Mouse (Mus musculus) CH12.LX (cell line): ENCODE data around the gene She. TPM values are rescaled to one million over a fixed set of nuclear protein-coding genes. Genes with fewer than 3 reads are reported as not detected.

Experiments used
- DNase-seq: peaks from one replicate; pipeline ENCODE4 v3.0.0-alpha.2; 2013; ENCODE audit errors: extremely low read depth
- H3K27ac ChIP-seq: 2 replicates; pipeline ENCODE4 v1.5.1; 2012; ENCODE audit warnings: low read depth, mild to moderate bottlenecking, control low read depth, moderate library complexity; ENCODE audit not compliant: insufficient read depth
- H3K27me3 ChIP-seq: replicated peaks from 2 replicates; pipeline ENCODE3; 2012; ENCODE audit warnings: inconsistent platforms
- H3K36me3 ChIP-seq, 2 experiments: replicated peaks in 1 of 2; 2 replicates each; pipeline versions ENCODE3 to v1.6.1; 2012; ENCODE audit warnings: inconsistent platforms in 1 of 2, low read length in 1 of 2, mild to moderate bottlenecking in 1 of 2, mixed read lengths in 1 of 2, moderate library complexity in 1 of 2; ENCODE audit not compliant: control insufficient read depth in 1 of 2, insufficient read depth in 1 of 2
- H3K4me1 ChIP-seq, 2 experiments: 2 replicates each; pipeline ENCODE4 v1.6.1; 2012; ENCODE audit warnings: inconsistent platforms in 1 of 2, moderate library complexity in 1 of 2; ENCODE audit not compliant: insufficient read depth in 2 of 2, control insufficient read depth in 1 of 2
- H3K4me2 ChIP-seq: 2 replicates; pipeline ENCODE4 v1.6.1; 2012; ENCODE audit warnings: low read depth, mild to moderate bottlenecking, control low read depth; ENCODE audit not compliant: poor library complexity, insufficient read depth, severe bottlenecking
- H3K4me3 ChIP-seq, 3 experiments: fragments of 150-350 bp in 1 of 3; sonication (generic) in 1 of 3; replicated peaks in 1 of 3; 2 replicates each; pipeline versions ENCODE3 to v1.5.1; 2011 to 2012; ENCODE audit warnings: low read depth in 2 of 3, low read length in 2 of 3, mild to moderate bottlenecking in 2 of 3, moderate library complexity in 2 of 3, control low read depth in 1 of 3, improper control_type of control experiment in 1 of 3, inconsistent platforms in 1 of 3, mixed read lengths in 1 of 3; ENCODE audit not compliant: poor library complexity in 1 of 3
- H3K79me2 ChIP-seq: replicated peaks from 2 replicates; pipeline ENCODE4 v1.6.1; 2012; ENCODE audit warnings: mild to moderate bottlenecking, moderate library complexity; ENCODE audit not compliant: control insufficient read depth, poor library complexity, insufficient read depth, severe bottlenecking; ENCODE audit errors: extremely low read depth
- H3K9ac ChIP-seq: 2 replicates; pipeline ENCODE4 v1.6.1; 2012; ENCODE audit warnings: low read depth, mild to moderate bottlenecking, control low read depth, moderate library complexity; ENCODE audit not compliant: insufficient read depth
- H3K9me3 ChIP-seq: replicated peaks from 2 replicates; pipeline ENCODE3; 2012; ENCODE audit warnings: low read length, inconsistent platforms, mixed read lengths
- CHD1 ChIP-seq: IDR thresholded peaks from 2 replicates; pipeline ENCODE4 v1.6.1; 2012; ENCODE audit warnings: low read depth, low read length, improper control_type of control experiment, inconsistent platforms
- CTCF ChIP-seq, 2 experiments: IDR thresholded peaks in 1 of 2; conservative IDR thresholded peaks in 1 of 2; 2 replicates each; pipeline ENCODE4 v1.5.1; 2011 to 2012; ENCODE audit warnings: low read depth in 2 of 2, low read length in 2 of 2, improper control_type of control experiment in 1 of 2, inconsistent platforms in 1 of 2, mild to moderate bottlenecking in 1 of 2, moderate library complexity in 1 of 2
- E2F4 ChIP-seq: IDR thresholded peaks from 2 replicates; pipeline ENCODE4 v1.6.1; 2011; ENCODE audit warnings: low read depth, low read length, improper control_type of control experiment; ENCODE audit not compliant: insufficient replicate concordance
- ETS1 ChIP-seq: conservative IDR thresholded peaks from 2 replicates; pipeline ENCODE4 v1.6.1; 2012; ENCODE audit warnings: low read depth, mild to moderate bottlenecking, inconsistent platforms, low read length, improper control_type of control experiment, moderate library complexity
- IRF4 ChIP-seq: IDR thresholded peaks from 2 replicates; pipeline ENCODE4 v1.6.1; 2014; ENCODE audit warnings: low read depth, mild to moderate bottlenecking, inconsistent platforms, low read length, improper control_type of control experiment
- JUN ChIP-seq: IDR thresholded peaks from 2 replicates; pipeline ENCODE4 v1.6.1; 2011; ENCODE audit warnings: low read depth, mild to moderate bottlenecking, low read length, improper control_type of control experiment, moderate library complexity; ENCODE audit not compliant: insufficient read depth
- NELFE ChIP-seq: IDR thresholded peaks from 2 replicates; pipeline ENCODE4 v1.6.1; 2011; ENCODE audit warnings: low read depth, low read length, improper control_type of control experiment
- PAX5 ChIP-seq: IDR thresholded peaks from 2 replicates; pipeline ENCODE4 v1.6.1; 2012; ENCODE audit warnings: low read length, inconsistent platforms, mixed read lengths
- POLR2A ChIP-seq: IDR thresholded peaks from 2 replicates; pipeline ENCODE4 v1.6.1; 2011; ENCODE audit warnings: low read depth, mild to moderate bottlenecking, improper control_type of control experiment, low read length
- POLR2AphosphoS2 ChIP-seq: IDR thresholded peaks from 2 replicates; pipeline ENCODE4 v1.6.1; 2011; ENCODE audit warnings: low read depth, low read length, improper control_type of control experiment
- RAD21 ChIP-seq: IDR thresholded peaks from 2 replicates; pipeline ENCODE4 v1.6.1; 2011; ENCODE audit warnings: low read depth, mild to moderate bottlenecking, low read length, improper control_type of control experiment, moderate library complexity
- SIN3A ChIP-seq: IDR thresholded peaks from 2 replicates; pipeline ENCODE4 v1.6.1; 2012; ENCODE audit warnings: low read length, improper control_type of control experiment, inconsistent platforms
- SMC3 ChIP-seq: IDR thresholded peaks from 2 replicates; pipeline ENCODE4 v1.6.1; 2011; ENCODE audit warnings: low read depth, low read length, improper control_type of control experiment
- TBP ChIP-seq: conservative IDR thresholded peaks from 2 replicates; pipeline ENCODE4 v1.6.1; 2011; ENCODE audit warnings: low read depth, low read length, improper control_type of control experiment
- UBTF ChIP-seq: IDR thresholded peaks from 2 replicates; pipeline ENCODE4 v1.6.1; 2012; ENCODE audit warnings: low read depth, mild to moderate bottlenecking, inconsistent platforms, low read length, improper control_type of control experiment, moderate library complexity
- USF1 ChIP-seq: IDR thresholded peaks from 2 replicates; pipeline ENCODE4 v1.6.1; 2014; ENCODE audit warnings: low read depth, mild to moderate bottlenecking, inconsistent platforms, low read length, improper control_type of control experiment
- ZC3H11A ChIP-seq: IDR thresholded peaks from 2 replicates; pipeline ENCODE4 v1.6.1; 2012; ENCODE audit warnings: low read depth, mild to moderate bottlenecking, inconsistent platforms, low read length, improper control_type of control experiment
- dilution Hi-C: fragments of 300-500 bp; cut with MboI; formaldehyde crosslinking; loops from 2 replicates; pipeline ENCODE4 v1.14.3; 2020; ENCODE audit warnings: low sequenced_read_pairs; ENCODE audit not compliant: extremely low pct_unique_long_range_greater_than_20kb, extremely low pct_ligation_motif_present
- in situ Hi-C: fragments of 300-500 bp; cut with MboI; formaldehyde crosslinking; loops from 3 replicates; pipeline ENCODE4 v1.14.3; 2019; ENCODE audit warnings: low sequenced_read_pairs, low pct_ligation_motif_present, low pct_unique_long_range_greater_than_20kb, mixed read lengths
- polyA plus RNA-seq: library from polyadenylated mRNA; unstranded; fragments of >175 nt; gene quantifications from 2 replicates; pipeline ENCODE4 v1.2.1, GENCODE M21; 2012; ENCODE audit warnings: low read depth; ENCODE audit not compliant: insufficient read length
- total RNA-seq, 2 experiments: library from RNA; depleted of rRNA; stranded (reverse); fragments of 300-350 nt in 1 of 2; fragments of >200 nt in 1 of 2; gene quantifications; 2 replicates each; pipeline ENCODE4 v1.2.3; 2012 to 2014

Gene She
- total and polyA plus RNA-seq, 3 experiments: not detected

DNA sequence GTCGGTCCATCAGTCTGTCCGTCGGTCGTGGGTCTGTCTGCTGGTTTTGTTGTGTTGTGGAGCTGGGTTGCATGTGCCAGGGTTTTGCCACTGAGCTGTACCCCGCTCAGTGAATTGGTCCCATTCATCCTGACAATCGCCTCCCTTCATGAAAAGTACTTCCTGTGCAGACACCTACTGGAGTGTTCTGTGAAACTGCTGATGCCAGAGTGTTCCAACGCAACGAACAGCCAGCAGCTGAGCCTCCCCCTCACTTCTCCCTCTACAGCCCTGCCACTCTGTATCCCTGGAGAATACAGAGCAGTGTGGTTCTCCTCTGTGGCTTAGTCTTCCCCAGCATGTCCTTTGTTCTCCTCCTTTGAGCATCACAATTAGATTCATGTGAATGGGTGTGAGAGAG lies 27.7 kb downstream of the She start:
- DNase-seq: no peak
- H3K4me3 ChIP-seq: no peak overlapping the region
- H3K4me1 ChIP-seq: peaks cover 18 to 48% of the 10 kb centered on the region in 2 experiments
- no peaks in the 10 kb centered on the region for H3K36me3 ChIP-seq
- H3K27me3 ChIP-seq: peaks cover 2% of the 10 kb centered on the region
- TF ChIP-seq UBTF: no peak
- TF ChIP-seq TBP: no peak
- TF ChIP-seq E2F4: no peak
- no peak for TF ChIP-seq NELFE
- TF ChIP-seq ETS1: no peak
- TF ChIP-seq POLR2AphosphoS2: no peak
- TF ChIP-seq PAX5: no peak
- TF ChIP-seq ZC3H11A: no peak
- no peak for TF ChIP-seq SIN3A
- TF ChIP-seq IRF4: no peak
- TF ChIP-seq RAD21: no peak
- no peak for TF ChIP-seq POLR2A
- TF ChIP-seq USF1: no peak
- TF ChIP-seq JUN: no peak
- H3K79me2 ChIP-seq: no peaks in the 10 kb centered on the region
- no peak overlapping the region for H3K27ac ChIP-seq
- H3K9me3 ChIP-seq: peaks cover 6% of the 10 kb centered on the region
- in situ Hi-C loops: no loop called here
- dilution Hi-C loops: no loop called here
- no peak overlapping the region for H3K9ac ChIP-seq
- no peak overlapping the region for H3K4me2 ChIP-seq

DNA sequence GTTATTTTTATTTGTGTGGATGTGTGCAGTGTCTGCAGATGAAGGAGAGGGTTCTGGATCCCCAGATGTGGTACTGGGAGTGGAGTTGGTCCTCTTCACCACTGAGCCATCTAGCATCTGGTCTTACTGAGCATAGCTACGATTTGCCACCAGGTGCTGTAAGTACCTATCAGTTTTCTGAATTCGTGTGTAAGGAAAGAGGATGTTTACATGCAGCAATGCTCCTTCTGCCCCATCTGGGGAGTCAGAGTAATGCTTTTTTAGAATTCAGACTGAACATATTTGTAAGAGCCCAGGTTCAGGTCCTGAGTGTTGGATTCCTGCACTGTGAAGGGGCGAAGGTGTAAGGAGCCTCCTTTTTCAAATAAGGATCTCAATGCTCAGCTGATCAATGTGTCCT lies 28.8 kb downstream of the She start:
- Histone ChIP-seq H3K27ac (no peak overlapping the region), H3K36me3 (no peaks in the 10 kb centered on the region), H3K4me1 (peaks cover 18 to 59% of the 10 kb centered on the region in 2 experiments), H3K9ac (no peak overlapping the region), H3K4me3 (no peak overlapping the region), H3K79me2 (no peaks in the 10 kb centered on the region), H3K4me2 (no peak overlapping the region), H3K27me3 (peaks cover under 1% of the 10 kb centered on the region), H3K9me3 (peaks cover 6% of the 10 kb centered on the region)
- in situ Hi-C loops: no loop called here
- dilution Hi-C loops: no loop called here
- no peak for DNase-seq
- TF ChIP-seq CTCF (conservative IDR thresholded peaks at IDR 0.05 in 1 of 2, IDR thresholded peaks at IDR 0.05 in 1 of 2; ENCODE audit: low read depth in 2 of 2, low read length in 2 of 2): peak in 1 of 2 experiments; percentile 56; a peak in 2 of 4 replicates
- TF ChIP-seq SMC3: peak; percentile 39
- peak; percentile 42 for TF ChIP-seq RAD21
- no peak for TF ChIP-seq ETS1
- 0 out of 2 replicates have a peak, but pooled peaks have one; percentile 13 for TF ChIP-seq IRF4
- TF ChIP-seq E2F4: no peak
- no peak for TF ChIP-seq CHD1
